Mouse (Mus musculus): Measurements from ENCODE around the gene Plekhm1.

DNA sequence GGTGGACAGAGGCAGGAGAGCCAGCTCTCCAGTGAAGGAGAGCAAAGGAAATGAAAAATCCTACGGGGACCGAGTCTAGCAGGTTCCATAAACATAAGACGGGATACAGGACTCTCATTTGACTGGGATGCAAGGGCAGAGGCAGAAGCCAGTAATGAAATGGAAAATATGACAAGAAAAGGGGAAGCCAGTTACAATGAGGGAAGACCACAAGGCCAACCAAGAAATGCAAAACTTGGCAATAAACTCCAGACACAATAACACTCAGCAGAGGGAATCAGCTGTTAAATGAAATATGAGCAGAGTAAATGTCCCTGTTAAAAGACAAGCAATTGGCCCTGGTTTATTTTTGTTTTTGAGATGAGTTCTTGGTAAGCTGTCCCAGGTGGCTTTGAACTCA, 58.5 kb downstream of the Plekhm1 start:
- TF ChIP-seq NANOG (IDR thresholded peaks at IDR 0.05; ENCODE audit: borderline replicate concordance, low read length) (no peak), CTCF (conservative IDR thresholded peaks at IDR 0.05; ENCODE audit: low read length) (no peak)

All from E14TG2a.4 (cell line).